Mouse (Mus musculus) heart, postnatal 10 days (tissue): ENCODE results near the gene Psma6. TPM values are rescaled to one million over a fixed set of nuclear protein-coding genes. Genes with fewer than 3 reads are reported as not detected.

Experiments
- DNase-seq, 2 experiments: peaks; one replicate each; pipeline ENCODE4 v3.0.0; 2021
- intact Hi-C: fragments of 180-260 bp; cut with DNase I; formaldehyde crosslinking; loops from one replicate; pipeline ENCODE4 v1.15.1; 2025
- total RNA-seq, 2 experiments: library from RNA; stranded (reverse); gene quantifications; 2 replicates each; pipeline ENCODE4 v1.2.3; 2021

Psma6 gene
- total RNA-seq, 2 experiments from 2014 or later, result 196 to 197 TPM

DNA sequence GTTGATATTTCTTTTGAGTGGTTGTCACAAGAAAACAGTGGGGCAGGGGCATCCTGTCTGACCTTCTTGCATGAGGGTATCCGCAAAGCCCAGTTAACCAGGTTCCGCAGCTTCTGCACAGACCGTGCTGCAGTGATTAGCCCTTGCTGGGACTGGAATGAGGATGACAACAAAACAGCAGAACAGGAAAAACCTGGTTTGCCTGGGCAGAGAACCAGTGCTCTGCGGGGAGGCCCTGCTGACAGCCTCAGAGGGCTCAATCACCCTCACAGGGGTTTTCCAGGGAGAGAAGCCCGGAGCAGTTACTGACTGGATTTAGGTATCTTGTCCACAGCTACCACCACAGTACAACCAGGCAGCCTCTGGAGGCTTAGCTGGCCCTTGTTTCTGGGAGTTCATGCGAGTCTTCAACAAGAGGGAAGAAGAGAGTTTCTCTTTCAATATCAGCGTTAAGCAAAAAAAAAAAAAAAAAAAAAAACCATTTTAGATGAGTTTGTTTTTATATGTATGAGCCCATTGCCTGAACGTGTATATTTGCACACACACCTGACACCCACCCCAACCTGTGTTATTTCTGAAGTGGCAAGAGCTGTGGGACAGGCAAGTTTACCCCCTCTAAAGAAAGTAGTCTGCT is 49.9 kb downstream of the Psma6 start:
- intact Hi-C loops, result no loop called here
- no peak for DNase-seq

- no peak for DNase-seq
- intact Hi-C loops, result loop anchor here (5.0 kb wide), 1 partner anchor 33 kb away; no protein-coding TSS in a partner anchor
Measured at GRCm38 (mm10) chr12:55435080-55435479, 51.1 kb downstream of the Psma6 start.

GRCm38 (mm10) chr12:55437122-55437826 is 53.3 kb downstream of the Psma6 start:
- no peak for DNase-seq
- intact Hi-C loops, result loop anchor here (5.0 kb wide), 1 partner anchor 35 kb away; no protein-coding TSS in a partner anchor

GRCm38 (mm10) chr12:55438058-55438457 is 54.0 kb downstream of the Psma6 start:
- no peak for DNase-seq

GRCm38 (mm10) chr12:55438611-55439137 is 54.7 kb downstream of the Psma6 start:
- intact Hi-C loops, result loop anchor here (5.0 kb wide), 1 partner anchor 36 kb away; no protein-coding TSS in a partner anchor
- DNase-seq, result no peak

More at GRCm38 (mm10) chr12:55438058-55438457, 54.0 kb downstream of the Psma6 start:
- intact Hi-C loops, result loop anchor here (5.0 kb wide), 1 partner anchor 36 kb away; no protein-coding TSS in a partner anchor

- intact Hi-C loops, result loop anchor here (10.0 kb wide), 1 partner anchor 456 kb away; the partner anchor contains the start of gene Gm20403
- no peak for DNase-seq
Measured at GRCm38 (mm10) chr12:55440416-55440815, 56.4 kb downstream of the Psma6 start.

GRCm38 (mm10) chr12:55442245-55442644 is 58.2 kb downstream of the Psma6 start:
- intact Hi-C loops, result loop anchor here (10.0 kb wide), 1 partner anchor 457 kb away; the partner anchor contains the start of gene Gm20403

DNA sequence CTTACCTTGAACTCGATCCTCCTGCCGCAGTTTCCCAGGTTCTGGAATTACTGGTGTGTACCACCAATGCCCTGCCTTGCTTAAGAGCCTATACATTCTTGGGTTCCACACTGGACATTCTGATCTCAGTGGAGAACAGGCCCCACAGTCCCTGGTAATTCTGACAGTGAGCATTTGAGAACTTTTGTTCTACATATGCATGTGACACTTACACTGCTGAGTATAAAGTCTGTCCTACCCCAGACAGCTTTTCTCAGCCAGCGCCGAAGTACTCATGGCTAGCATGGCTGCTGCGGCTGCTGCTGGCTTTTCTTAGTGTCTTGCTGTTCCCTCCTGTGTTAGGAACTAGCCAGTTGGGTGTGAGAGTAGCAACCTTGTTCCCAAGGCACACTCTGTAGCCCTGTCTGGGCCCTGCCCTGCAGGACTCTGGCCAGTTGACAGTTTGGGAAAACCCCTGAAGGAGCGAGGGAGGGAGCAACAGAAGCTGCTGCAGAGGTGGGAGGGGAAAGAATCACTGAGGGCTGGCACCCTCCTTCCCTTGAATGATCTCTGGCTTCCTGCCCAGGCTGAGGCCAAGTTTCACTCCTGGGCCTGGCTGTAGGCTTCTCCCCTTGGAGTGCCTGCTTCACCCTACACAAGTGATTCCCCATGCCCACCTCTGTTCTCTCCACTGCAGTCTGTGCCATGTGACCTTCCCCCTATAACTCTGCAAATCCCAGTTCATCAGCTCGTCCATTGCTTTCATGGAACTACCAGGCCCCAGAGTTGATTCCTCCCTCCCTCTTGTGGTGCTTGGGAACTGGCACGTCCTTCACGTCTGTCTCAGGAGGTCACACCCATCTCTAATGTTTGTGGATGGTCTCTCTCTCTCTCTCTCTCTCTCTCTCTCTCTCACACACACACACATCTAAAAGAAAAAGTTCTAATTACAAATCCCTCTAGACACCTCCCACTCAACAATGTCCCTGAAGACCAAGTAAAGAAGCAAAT is 59.1 kb downstream of the Psma6 start:
- intact Hi-C loops, result loop anchor here (10.0 kb wide), 1 partner anchor 458 kb away; the partner anchor contains the start of gene Gm20403

More at GRCm38 (mm10) chr12:55442245-55442644, 58.2 kb downstream of the Psma6 start:
- DNase-seq, result no peak

DNA sequence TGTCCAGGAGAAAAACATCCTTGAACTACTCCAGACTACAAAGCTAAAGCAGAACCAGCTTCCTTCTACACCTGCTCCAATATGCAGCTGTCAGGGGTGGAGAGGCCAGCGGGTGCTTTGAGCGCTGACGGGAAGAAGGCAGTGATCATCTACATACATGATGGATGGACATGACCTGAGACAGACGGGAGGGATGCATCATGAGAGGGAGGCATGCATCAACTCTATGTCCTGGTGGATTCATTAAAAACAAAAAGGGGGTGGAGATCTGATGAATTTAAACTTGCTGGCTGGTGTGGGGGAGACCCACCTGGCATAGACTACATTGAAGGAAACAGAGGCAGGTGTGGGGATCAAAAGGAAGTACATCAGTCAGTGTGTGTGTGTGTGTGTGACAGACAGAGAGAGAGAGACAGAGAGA is 60.0 kb downstream of the Psma6 start:
- no peak for DNase-seq
- intact Hi-C loops, result loop anchor here (10.0 kb wide), 1 partner anchor 459 kb away; the partner anchor contains the start of gene Gm20403

More for the DNA sequence above, 59.1 kb downstream of the Psma6 start:
- DNase-seq, result peak; percentile 89 to 90

GRCm38 (mm10) chr12:55445583-55445982 is 61.6 kb downstream of the Psma6 start:
- intact Hi-C loops, result loop anchor here (10.0 kb wide), 1 partner anchor 461 kb away; the partner anchor contains the start of gene Gm20403
- no peak for DNase-seq

- intact Hi-C loops, result loop anchor here (1.0 to 10.0 kb wide), 2 partner anchors 46 to 462 kb away; partner anchors contain the start of genes Gm20403 and Nfkbia
Measured at GRCm38 (mm10) chr12:55446366-55446745, 62.3 kb downstream of the Psma6 start.

DNA sequence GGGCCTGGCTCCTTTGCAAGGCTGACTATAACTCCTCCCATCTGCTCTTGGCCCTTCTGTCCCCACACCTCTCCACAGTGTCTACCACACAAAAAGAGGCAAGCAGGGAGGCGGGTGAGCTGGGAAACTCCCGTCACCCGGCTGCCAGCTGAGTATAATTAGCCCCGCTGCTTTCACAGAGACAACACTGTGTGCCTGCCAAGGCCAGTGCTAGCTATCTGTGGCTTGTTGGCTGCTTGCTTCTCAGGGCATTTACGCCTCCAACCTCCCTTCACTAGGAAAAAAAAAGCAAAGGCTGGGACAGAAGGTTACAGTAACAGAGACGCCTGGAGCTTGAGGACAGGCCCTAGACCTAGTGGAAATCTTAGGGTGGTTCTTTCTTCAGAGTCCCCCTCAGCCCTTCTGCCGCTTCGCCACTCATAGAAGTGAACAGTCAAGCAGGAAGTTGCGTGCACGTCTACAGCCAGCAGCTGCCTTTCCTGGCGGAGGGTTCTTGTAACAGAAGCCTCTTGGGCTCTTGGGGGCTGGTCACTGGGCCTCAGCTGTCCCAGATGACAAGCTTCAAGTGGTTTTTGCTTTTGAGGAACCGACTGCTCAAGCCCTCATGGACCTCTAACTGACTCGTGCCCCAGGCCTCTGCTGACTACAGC is 62.8 kb downstream of the Psma6 start:
- intact Hi-C loops, result loop anchor here (1.0 to 10.0 kb wide), 2 partner anchors 45 to 462 kb away; partner anchors contain the start of genes Gm20403 and Nfkbia
- peak; percentile 91 to 92 for DNase-seq

More at GRCm38 (mm10) chr12:55446366-55446745, 62.3 kb downstream of the Psma6 start:
- DNase-seq, result no peak

DNA sequence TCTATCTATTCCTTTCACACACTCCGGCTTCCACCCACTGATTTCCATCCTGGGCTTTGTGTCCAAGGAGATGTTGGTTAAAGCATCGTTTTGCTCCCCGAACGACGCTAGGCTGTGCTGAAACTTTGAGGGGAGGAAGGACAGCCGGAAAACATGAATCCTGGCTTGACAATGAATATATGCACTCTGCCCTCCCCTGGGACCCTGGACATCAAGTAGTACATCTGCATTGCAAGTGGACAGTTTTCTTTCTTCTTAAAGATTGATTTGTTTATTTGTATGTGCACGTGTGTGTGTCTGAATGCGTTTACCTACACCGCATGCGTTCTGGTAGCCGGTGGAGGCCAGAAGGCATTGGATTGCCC is 63.4 kb downstream of the Psma6 start:
- intact Hi-C loops, result loop anchor here (10.0 kb wide), 1 partner anchor 463 kb away; the partner anchor contains the start of gene Gm20403
- DNase-seq, result no peak

- intact Hi-C loops, result loop anchor here (10.0 kb wide), 1 partner anchor 464 kb away; the partner anchor contains the start of gene Gm20403
- DNase-seq, result no peak
Measured at GRCm38 (mm10) chr12:55448457-55448856, 64.4 kb downstream of the Psma6 start.

GRCm38 (mm10) chr12:55449048-55449447 is 65.0 kb downstream of the Psma6 start:
- DNase-seq, result no peak
- intact Hi-C loops, result loop anchor here (10.0 kb wide), 1 partner anchor 464 kb away; the partner anchor contains the start of gene Gm20403

DNA sequence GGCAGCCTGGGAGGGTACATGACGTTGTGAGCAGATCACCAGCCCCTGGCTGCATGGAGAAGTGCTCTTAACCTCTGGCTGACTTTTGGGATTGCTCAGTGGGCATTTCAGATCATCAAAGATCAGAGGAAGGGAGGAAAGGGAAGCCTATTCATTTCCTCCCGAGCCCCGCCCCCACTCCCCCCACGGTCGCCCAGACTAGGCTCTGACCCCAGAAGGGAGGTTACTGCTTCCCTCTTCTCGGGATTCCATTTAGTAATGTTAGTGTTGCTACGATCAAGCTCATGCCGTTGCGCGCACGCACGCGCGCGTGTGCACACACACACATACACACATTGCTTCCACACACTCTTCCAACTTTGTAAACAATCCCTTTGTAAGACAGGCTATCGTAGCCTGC is 66.4 kb downstream of the Psma6 start:
- DNase-seq, result peak in 1 of 2 experiments; percentile 19
- intact Hi-C loops, result no loop called here

- no peak for DNase-seq
- intact Hi-C loops, result no loop called here
Measured at GRCm38 (mm10) chr12:55452839-55453238, 68.8 kb downstream of the Psma6 start.

DNA sequence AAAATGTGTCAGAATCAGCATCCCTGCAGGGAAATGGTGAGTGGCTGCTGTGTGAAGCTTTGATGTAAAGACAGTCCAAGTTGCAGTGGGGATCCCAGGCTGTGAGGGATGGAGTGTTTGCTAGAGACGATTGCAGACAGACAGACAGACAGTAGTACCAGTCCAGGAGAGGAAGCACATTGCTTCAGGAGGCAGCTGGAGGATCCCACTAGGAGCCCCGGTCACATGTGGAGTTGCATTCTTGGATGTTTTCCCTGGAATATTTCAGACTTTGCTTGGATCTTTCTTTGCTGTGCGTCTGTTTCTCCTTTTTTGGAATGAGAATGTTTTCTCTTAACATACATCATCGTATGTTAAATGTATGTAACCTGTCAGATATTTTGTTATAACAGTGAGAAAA is 69.9 kb downstream of the Psma6 start:
- no peak for DNase-seq
- intact Hi-C loops, result no loop called here

- intact Hi-C loops, result no loop called here
- no peak for DNase-seq
Measured at GRCm38 (mm10) chr12:55455206-55455605, 71.2 kb downstream of the Psma6 start.
